Mouse (Mus musculus): Measurements from ENCODE around the gene Ccdc181. TPM values are rescaled to one million over a fixed set of nuclear protein-coding genes. Genes with fewer than 3 reads are reported as not detected.

Ccdc181 gene
- polyA plus RNA-seq, 1 experiment from 2014 or later: 22.4 TPM

DNA sequence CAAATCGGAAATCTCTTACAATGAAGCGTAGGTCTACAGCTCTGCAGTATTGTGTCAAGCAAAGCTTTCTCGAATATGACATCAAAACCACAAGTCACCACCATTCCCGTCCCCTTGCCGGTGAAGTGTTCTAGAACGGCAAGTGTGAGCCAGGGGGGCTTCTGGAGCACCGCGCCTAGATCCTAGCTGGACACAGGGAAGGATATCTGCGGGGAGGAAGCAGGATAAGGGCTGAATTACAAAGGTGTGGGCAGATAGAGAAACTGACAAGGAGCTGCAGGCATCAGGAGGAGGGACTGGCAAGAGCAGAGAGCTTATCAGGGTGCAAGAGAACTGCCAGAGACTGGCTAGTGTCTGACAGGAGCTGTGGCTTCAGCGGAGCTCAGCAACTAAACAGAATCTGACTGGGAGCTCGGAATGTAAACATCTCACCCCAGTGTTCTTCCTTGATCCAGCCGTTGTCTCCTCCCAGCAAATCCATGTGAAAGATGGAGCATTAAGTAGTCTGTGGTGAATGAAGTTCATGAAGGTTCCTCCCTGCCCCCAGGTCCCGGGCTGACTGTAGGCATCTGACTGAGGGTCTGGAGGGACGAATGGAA, 44.3 kb downstream of the Ccdc181 start:
- Histone ChIP-seq H3K4me2 (no peak overlapping the region), H3K4me1 (replicated peaks) (0 out of 2 replicates have a peak, but pooled peaks cover 13% of the 10 kb centered on the region), H3K27ac (replicated peaks) (no peak overlapping the region), H3K4me3 (no peak overlapping the region), H3K9ac (no peak overlapping the region), H3K36me3 (peaks cover 5% of the 10 kb centered on the region; the same call in 1 of the 2 replicates), H3K9me3 (no peaks in the 10 kb centered on the region), H3K27me3 (no peaks in the 10 kb centered on the region)
- 85% methylated on average over 14 of the region's 14 CpGs for WGBS
- no peak for ATAC-seq (ENCODE audit: low read depth)

DNA sequence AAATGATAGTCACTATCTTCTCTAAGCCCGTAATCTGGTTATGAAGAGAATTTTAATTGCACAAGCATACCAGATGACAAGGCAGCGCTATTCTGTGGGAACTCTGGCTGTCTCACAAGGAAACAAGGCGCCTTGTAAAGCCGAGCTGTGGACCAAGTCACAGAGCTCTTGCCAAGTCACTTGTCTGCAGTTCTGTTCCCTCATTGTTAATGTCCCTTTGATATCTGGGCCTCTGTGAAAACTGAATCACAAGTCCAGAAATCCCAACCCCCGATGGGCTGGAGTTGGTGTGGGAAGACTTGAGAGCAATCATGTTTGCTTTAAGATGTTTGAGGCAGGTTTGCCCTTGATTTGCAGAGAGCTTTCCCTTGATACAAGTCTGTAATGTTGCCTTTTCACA, 45.3 kb downstream of the Ccdc181 start:
- peaks cover 5% of the 10 kb centered on the region; the same call in 1 of the 2 replicates for H3K36me3 ChIP-seq
- 0 out of 2 replicates have a peak, but pooled peaks cover 13% of the 10 kb centered on the region for H3K4me1 ChIP-seq (replicated peaks)
- H3K9me3 ChIP-seq: no peaks in the 10 kb centered on the region
- H3K27ac ChIP-seq (replicated peaks): no peak overlapping the region
- no peak overlapping the region for H3K4me2 ChIP-seq
- H3K9ac ChIP-seq: no peak overlapping the region
- H3K4me3 ChIP-seq: no peak overlapping the region
- WGBS: 74% methylated on average over 5 of the region's 5 CpGs
- no peaks in the 10 kb centered on the region for H3K27me3 ChIP-seq
- no peak for ATAC-seq (ENCODE audit: low read depth)

DNA sequence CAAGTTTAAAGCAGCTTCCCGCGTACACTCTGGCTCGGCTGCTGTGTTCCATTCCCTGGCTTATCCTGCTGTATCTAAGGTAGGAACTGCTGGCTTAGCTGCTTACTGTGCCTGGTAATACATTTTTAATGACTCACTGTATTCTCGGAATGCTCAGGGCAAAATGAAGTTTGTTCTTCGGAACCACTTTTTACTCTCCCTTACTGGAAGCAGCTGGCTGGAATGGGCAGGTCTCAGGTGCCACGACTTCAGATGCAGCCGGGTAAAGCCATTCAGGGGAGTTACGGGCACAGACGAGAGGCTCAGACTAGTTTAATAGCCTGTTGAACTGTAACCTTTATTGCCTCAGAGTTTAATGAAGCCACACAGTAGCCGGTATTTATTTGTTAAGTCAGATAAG, 46.0 kb downstream of the Ccdc181 start:
- H3K4me3 ChIP-seq: no peak overlapping the region
- H3K36me3 ChIP-seq: peaks cover 5% of the 10 kb centered on the region; the same call in 1 of the 2 replicates
- 0 out of 2 replicates have a peak, but pooled peaks cover 13% of the 10 kb centered on the region for H3K4me1 ChIP-seq (replicated peaks)
- H3K27me3 ChIP-seq: no peaks in the 10 kb centered on the region
- no peaks in the 10 kb centered on the region for H3K9me3 ChIP-seq
- no peak for ATAC-seq (ENCODE audit: low read depth)
- WGBS: 58% methylated on average over 10 of the region's 10 CpGs
- H3K4me2 ChIP-seq: no peak overlapping the region
- no peak overlapping the region for H3K9ac ChIP-seq
- no peak overlapping the region for H3K27ac ChIP-seq (replicated peaks)

DNA sequence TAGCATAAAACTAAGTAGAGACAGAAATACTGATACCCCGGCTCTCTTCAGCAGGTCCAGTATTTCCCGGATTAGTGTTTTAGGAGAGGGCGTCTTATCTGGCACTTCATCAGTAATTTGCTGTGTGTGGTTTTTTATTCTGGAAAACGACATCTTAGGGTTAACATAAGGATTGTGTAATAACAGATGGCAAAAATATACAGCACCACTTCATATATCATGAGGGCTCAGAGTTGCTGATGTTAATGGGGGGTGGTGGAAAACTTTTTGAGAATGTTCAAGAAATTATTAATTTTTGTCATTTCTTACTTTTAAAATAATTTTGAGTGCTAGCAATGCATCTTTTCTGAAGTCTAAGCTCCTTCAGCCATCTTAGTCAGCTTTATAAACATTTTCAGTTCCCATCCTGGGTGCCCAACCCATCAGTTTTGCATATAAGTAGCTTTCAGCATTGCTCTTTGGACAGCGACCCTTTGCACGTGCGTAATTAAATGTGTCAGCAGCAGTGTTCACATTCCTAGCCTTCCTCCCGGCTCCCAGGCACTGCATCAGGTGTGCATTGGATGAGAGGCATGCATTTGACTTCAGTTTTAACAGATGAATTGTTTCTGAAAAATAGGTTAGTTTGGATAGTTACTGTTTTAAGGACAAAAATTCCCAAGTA, 47.7 kb downstream of the Ccdc181 start:
- Histone ChIP-seq H3K4me1 (replicated peaks) (peaks cover 20% of the 10 kb centered on the region; the same call in 1 of the 2 replicates), H3K27ac (replicated peaks) (no peak overlapping the region), H3K9ac (no peak overlapping the region), H3K36me3 (peaks cover 5% of the 10 kb centered on the region; the same call in 1 of the 2 replicates), H3K4me2 (no peak overlapping the region), H3K27me3 (no peaks in the 10 kb centered on the region), H3K9me3 (no peaks in the 10 kb centered on the region), H3K4me3 (no peak overlapping the region)
- ATAC-seq (ENCODE audit: low read depth): no peak
- WGBS: 84% methylated on average over 8 of the region's 8 CpGs

DNA sequence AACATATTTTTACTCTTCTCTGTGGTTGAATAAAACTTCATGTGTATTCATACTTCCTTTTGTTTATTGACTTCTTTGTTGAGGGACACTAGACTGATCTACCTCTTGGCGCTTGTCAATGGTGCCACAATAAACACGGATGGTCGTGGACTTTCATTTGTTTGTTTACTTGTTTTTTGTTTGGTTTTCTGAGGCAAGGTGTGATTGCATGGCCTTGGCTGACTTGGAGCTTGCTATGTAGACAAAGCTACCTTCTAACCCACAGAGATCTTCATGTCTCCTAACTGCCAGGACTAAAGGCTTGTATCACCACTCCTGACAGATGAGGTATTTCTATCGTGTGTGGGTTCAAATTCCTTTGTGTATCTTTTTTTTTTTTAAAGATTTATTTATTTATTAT, 48.8 kb downstream of the Ccdc181 start:
- Histone ChIP-seq H3K4me3 (no peak overlapping the region), H3K4me2 (no peak overlapping the region), H3K9ac (no peak overlapping the region), H3K36me3 (peaks cover 4% of the 10 kb centered on the region; the same call in 1 of the 2 replicates), H3K4me1 (replicated peaks) (peaks cover 20% of the 10 kb centered on the region; the same call in 1 of the 2 replicates), H3K9me3 (no peaks in the 10 kb centered on the region), H3K27ac (replicated peaks) (no peak overlapping the region), H3K27me3 (no peaks in the 10 kb centered on the region)
- 93% methylated on average over 4 of the region's 4 CpGs for WGBS
- no peak for ATAC-seq (ENCODE audit: low read depth)

DNA sequence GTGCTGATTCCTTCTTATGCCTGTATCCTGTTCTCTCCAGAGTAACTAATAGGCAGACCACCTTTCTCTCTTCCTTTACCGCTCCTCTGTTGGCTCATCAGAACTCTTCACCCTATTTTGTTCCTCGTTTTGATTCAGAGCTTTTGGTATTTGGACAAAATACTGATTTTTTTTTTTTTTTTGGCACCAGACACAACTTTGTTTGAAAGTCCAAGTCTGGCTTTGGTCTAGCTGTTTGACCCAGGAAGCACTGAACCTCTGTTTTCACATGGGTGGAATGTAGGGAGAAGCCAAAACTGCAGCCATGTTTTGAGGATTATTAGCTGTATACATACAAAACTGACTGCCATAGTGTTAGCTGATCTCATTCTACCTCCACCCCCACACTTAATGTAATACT, 49.5 kb downstream of the Ccdc181 start:
- Histone ChIP-seq H3K4me3 (no peak overlapping the region), H3K36me3 (peaks cover 4% of the 10 kb centered on the region; the same call in 1 of the 2 replicates), H3K27ac (replicated peaks) (no peak overlapping the region), H3K4me2 (no peak overlapping the region), H3K27me3 (no peaks in the 10 kb centered on the region), H3K4me1 (replicated peaks) (peaks cover 20% of the 10 kb centered on the region; the same call in 1 of the 2 replicates), H3K9me3 (no peaks in the 10 kb centered on the region), H3K9ac (no peak overlapping the region)
- 90% methylated on average over 2 of the region's 2 CpGs for WGBS
- no peak for ATAC-seq (ENCODE audit: low read depth)

DNA sequence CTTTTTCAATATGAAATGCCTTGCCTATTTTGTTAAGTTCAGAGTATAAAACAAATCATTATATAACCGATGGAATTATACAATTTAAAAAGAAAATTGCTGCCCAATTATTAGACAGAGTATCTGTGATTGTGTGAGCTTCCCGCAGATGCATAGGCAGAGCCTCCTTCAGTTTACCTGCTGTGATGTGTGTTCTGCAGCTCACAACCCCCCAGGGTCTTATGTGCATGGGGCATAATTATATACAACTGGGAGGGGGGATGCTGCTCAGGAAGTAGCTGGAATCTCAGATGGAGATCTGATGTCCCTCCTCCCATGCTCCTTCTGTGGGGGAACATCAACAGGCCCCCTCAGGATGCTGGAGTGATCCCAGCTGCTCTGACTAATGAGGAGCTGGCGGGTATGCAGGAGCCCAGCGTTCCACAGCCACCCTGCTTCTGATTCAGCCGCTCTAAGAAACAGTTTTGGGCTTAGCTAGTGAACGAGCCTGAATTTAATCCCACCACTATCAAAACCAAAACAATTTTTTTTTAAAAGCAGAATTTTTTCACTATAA, 51.3 kb downstream of the Ccdc181 start:
- Histone ChIP-seq H3K27ac (replicated peaks) (peak overlapping the region; percentile 49; the same call in 1 of the 2 replicates), H3K4me1 (replicated peaks) (peaks cover 11% of the 10 kb centered on the region; the same call in 1 of the 2 replicates), H3K36me3 (peaks cover 12% of the 10 kb centered on the region), H3K9me3 (no peaks in the 10 kb centered on the region), H3K4me3 (no peak overlapping the region), H3K27me3 (no peaks in the 10 kb centered on the region), H3K4me2 (no peak overlapping the region), H3K9ac (no peak overlapping the region)
- 44% methylated on average over 6 of the region's 6 CpGs for WGBS
- peak; percentile 83 for ATAC-seq (ENCODE audit: low read depth)

DNA sequence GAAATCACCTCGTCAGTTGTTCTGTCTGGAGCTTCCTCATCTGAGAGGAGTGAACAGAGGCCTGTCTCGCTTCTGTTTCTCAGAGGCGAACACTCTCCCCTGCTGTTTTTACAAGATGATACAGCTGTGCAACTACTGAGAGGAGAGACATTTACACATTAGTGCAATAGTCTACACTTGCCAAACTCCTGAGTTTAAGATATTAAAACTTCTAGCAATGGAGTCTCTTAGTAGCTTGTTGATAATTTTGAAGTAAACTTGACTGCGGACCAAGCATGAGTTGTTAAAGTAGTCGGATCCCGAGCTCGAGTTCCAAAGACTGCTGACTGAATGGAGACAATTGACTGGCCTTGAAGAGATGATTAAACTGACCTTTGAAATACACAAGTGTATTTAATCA, 52.4 kb downstream of the Ccdc181 start:
- Histone ChIP-seq H3K4me1 (replicated peaks) (peaks cover 11% of the 10 kb centered on the region; the same call in 1 of the 2 replicates), H3K4me3 (no peak overlapping the region), H3K9me3 (no peaks in the 10 kb centered on the region), H3K4me2 (no peak overlapping the region), H3K27me3 (no peaks in the 10 kb centered on the region), H3K27ac (replicated peaks) (no peak overlapping the region), H3K36me3 (peaks cover 16% of the 10 kb centered on the region), H3K9ac (no peak overlapping the region)
- ATAC-seq (ENCODE audit: low read depth): no peak
- 67% methylated on average over 7 of the region's 7 CpGs for WGBS

DNA sequence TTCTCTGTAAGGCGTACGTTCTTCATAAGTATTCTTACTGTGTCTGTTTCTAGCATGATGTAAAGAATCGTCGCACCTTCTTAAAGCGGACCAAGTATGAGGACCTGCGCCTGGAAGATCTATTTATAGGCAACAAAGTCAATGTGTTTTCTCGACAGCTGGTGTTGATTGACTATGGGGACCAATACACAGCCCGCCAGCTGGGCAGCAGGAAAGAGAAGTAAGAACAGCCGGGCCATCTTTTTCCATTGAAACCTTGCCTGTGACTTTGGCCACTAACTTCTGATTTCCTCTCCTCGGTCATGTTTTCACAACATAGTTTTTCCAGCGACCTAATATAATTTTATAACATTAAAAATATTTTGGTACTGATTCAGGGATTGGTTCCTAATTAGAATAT, 57.2 kb downstream of the Ccdc181 start:
- Histone ChIP-seq H3K27me3 (no peaks in the 10 kb centered on the region), H3K27ac (replicated peaks) (no peak overlapping the region), H3K9me3 (no peaks in the 10 kb centered on the region), H3K4me1 (replicated peaks) (0 out of 2 replicates have a peak, but pooled peaks cover under 1% of the 10 kb centered on the region), H3K4me2 (no peak overlapping the region), H3K9ac (no peak overlapping the region), H3K36me3 (peaks cover 39% of the 10 kb centered on the region), H3K4me3 (no peak overlapping the region)
- ATAC-seq (ENCODE audit: low read depth): no peak
- WGBS: 90% methylated on average over 11 of the region's 11 CpGs

DNA sequence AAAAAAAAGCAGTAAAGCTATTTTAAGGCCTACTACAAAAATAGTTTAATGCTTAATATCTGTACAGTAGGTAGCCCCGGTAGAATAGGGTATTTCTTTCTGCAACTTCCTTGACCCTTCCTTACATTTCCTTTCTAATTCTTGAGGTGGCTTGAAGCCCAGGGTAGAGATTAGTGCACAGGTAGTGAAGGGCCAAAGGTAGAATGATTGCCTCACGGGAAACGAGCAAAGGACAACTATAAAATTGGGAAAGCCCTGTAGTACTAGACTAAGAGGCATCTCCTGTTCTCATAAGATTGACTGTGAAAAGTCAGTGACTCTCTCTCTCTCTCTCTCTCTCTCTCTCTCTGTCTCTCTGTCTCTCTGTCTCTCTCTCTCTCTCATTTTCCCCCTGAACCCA, 60.0 kb downstream of the Ccdc181 start:
- Histone ChIP-seq H3K4me3 (no peak overlapping the region), H3K27ac (replicated peaks) (no peak overlapping the region), H3K9ac (no peak overlapping the region), H3K9me3 (no peaks in the 10 kb centered on the region), H3K4me1 (replicated peaks) (no peaks in the 10 kb centered on the region), H3K36me3 (peaks cover 37% of the 10 kb centered on the region), H3K27me3 (no peaks in the 10 kb centered on the region), H3K4me2 (no peak overlapping the region)
- WGBS: 98% methylated on average over 3 of the region's 3 CpGs
- no peak for ATAC-seq (ENCODE audit: low read depth)

DNA sequence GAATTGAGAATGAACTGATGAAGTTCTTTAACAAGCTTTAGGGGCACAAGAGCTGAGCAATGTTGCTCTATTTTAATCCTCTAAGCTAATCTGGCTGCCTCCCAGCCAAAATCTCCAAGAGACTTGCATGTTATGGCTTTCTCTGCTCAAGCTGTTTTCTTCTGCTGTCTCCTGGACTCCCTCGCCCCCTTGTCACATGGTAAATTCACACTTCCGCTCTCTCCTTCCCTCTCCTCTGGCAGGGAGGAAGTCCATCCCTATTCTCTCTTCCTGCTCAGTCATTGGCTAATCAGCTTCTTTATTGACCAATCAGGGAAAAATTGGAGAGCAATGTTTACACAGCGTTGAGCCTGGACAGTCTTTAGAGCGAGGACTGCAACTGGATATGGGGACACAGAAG, 60.5 kb downstream of the Ccdc181 start:
- 88% methylated on average over 4 of the region's 4 CpGs for WGBS
- ATAC-seq (ENCODE audit: low read depth): no peak

More for the DNA sequence above, 60.5 kb downstream of the Ccdc181 start:
- Histone ChIP-seq H3K9me3 (no peaks in the 10 kb centered on the region), H3K4me3 (no peak overlapping the region), H3K9ac (no peak overlapping the region), H3K4me1 (replicated peaks) (no peaks in the 10 kb centered on the region), H3K4me2 (no peak overlapping the region), H3K27me3 (no peaks in the 10 kb centered on the region), H3K36me3 (peaks cover 35% of the 10 kb centered on the region), H3K27ac (replicated peaks) (no peak overlapping the region)

Measured in neural tube, embryonic 13.5 days (tissue).